Mouse (Mus musculus) intestine, postnatal 0 days (tissue): Measurements from ENCODE around the gene Paox. TPM values are rescaled to one million over a fixed set of nuclear protein-coding genes. Genes with fewer than 3 reads are reported as not detected.
A peak's percentile ranks its signal among the peaks of the same experiment; 100 is the strongest.

Source experiments
- ATAC-seq: fragments of 200-750 bp; cut with Nextera tagmentation; 2 replicates; pipeline ENCODE4 v1.8.0; 2017; ENCODE audit warnings: mild to moderate bottlenecking, moderate TSS enrichment, moderate library complexity
- H3K27ac ChIP-seq: fragments of 300-500 bp; sonication (generic); 2 replicates; pipeline ENCODE4 v1.5.1; 2014; ENCODE audit warnings: mild to moderate bottlenecking, low read depth, low read length, moderate library complexity
- H3K27me3 ChIP-seq: fragments of 300-500 bp; sonication (generic); replicated peaks from 2 replicates; pipeline ENCODE4 v1.6.1; 2014; ENCODE audit warnings: low read length, mixed read lengths; ENCODE audit not compliant: control insufficient read depth, insufficient read depth
- H3K36me3 ChIP-seq: fragments of 300-500 bp; sonication (generic); 2 replicates; pipeline ENCODE4 v1.6.1; 2014; ENCODE audit warnings: mild to moderate bottlenecking, moderate library complexity; ENCODE audit not compliant: control insufficient read depth, insufficient read depth
- H3K4me1 ChIP-seq: fragments of 300-500 bp; sonication (generic); replicated peaks from 2 replicates; pipeline ENCODE4 v1.6.1; 2014; ENCODE audit warnings: antibody characterized with exemption, low read length, mixed read lengths; ENCODE audit not compliant: control insufficient read depth, insufficient read depth
- H3K4me2 ChIP-seq: fragments of 300-500 bp; sonication (generic); replicated peaks from 2 replicates; pipeline ENCODE4 v1.6.1; 2014; ENCODE audit warnings: low read depth, mild to moderate bottlenecking, moderate library complexity
- H3K4me3 ChIP-seq: fragments of 300-500 bp; sonication (generic); 2 replicates; pipeline ENCODE4 v1.5.1; 2014; ENCODE audit warnings: low read depth, low read length
- H3K9ac ChIP-seq: fragments of 300-500 bp; sonication (generic); 2 replicates; pipeline ENCODE4 v1.6.1; 2014; ENCODE audit warnings: mild to moderate bottlenecking, low read depth, low read length
- H3K9me3 ChIP-seq: fragments of 300-500 bp; sonication (generic); 2 replicates; pipeline ENCODE4 v1.6.1; 2016; ENCODE audit warnings: mixed run types; ENCODE audit not compliant: control insufficient read depth
- CTCF ChIP-seq: sonication (generic); IDR thresholded peaks from 2 replicates; pipeline ENCODE4 v1.5.1; 2016; ENCODE audit warnings: low read depth, mild to moderate bottlenecking, control low read depth, antibody characterized with exemption, moderate library complexity
- WGBS: fragments of 180-500 bp; shearing (Covaris S2); extraction: QIAGEN DNeasy Blood & Tissue Kit; methylation state at CpG from one replicate; pipeline ENCODE4 v1.1.7; 2014; 5-methylcytosine and 5-hydroxymethylcytosine counted together
- polyA plus RNA-seq: library from polyadenylated mRNA; unstranded; fragments of >200 nt; fragmentation: Nextera tagmentation; extraction: Ambion mirVana; gene quantifications from 2 replicates; pipeline ENCODE4 v1.2.1, GENCODE M21; 2015

Gene Paox
- polyA plus RNA-seq, 1 experiment from 2014 or later = 25.8 TPM

GRCm38 (mm10) chr7:140096055-140096454 lies 19.5 kb upstream of the Paox start:
- peak overlapping the region; percentile 24; the same call in 1 of the 2 replicates for H3K4me2 ChIP-seq
- no peak overlapping the region for H3K9ac ChIP-seq
- H3K27me3 ChIP-seq = no peaks in the 10 kb centered on the region
- ATAC-seq = no peak
- H3K4me1 ChIP-seq = no peaks in the 10 kb centered on the region
- peaks cover 22% of the 10 kb centered on the region for H3K36me3 ChIP-seq
- 0 out of 2 replicates have a peak overlapping the region, but pooled peaks have one; percentile 28 for H3K27ac ChIP-seq
- H3K4me3 ChIP-seq = no peak overlapping the region
- TF ChIP-seq CTCF = no peak
- H3K9me3 ChIP-seq = no peaks in the 10 kb centered on the region

GRCm38 (mm10) chr7:140098466-140098865 lies 17.1 kb upstream of the Paox start:
- Histone ChIP-seq H3K36me3 (peaks cover 22% of the 10 kb centered on the region), H3K9ac (no peak overlapping the region), H3K4me1 (peaks cover 5% of the 10 kb centered on the region; the same call in 1 of the 2 replicates), H3K4me3 (no peak overlapping the region), H3K4me2 (no peak overlapping the region), H3K9me3 (no peaks in the 10 kb centered on the region), H3K27ac (no peak overlapping the region), H3K27me3 (no peaks in the 10 kb centered on the region)
- no peak for ATAC-seq
- no peak for TF ChIP-seq CTCF
- 84% methylated on average over 1 of the region's 1 CpGs for WGBS

GRCm38 (mm10) chr7:140101498-140101897 lies 14.1 kb upstream of the Paox start:
- ATAC-seq = peak; percentile 1; the same call in 1 of the 2 replicates
- WGBS = 76% methylated on average over 10 of the region's 10 CpGs
- Histone ChIP-seq H3K9ac (peak overlapping the region; percentile 35), H3K9me3 (no peaks in the 10 kb centered on the region), H3K36me3 (peaks cover 33% of the 10 kb centered on the region), H3K27me3 (no peaks in the 10 kb centered on the region), H3K4me1 (peaks cover 5% of the 10 kb centered on the region; the same call in 1 of the 2 replicates), H3K4me3 (peak overlapping the region; percentile 32), H3K4me2 (peak overlapping the region; percentile 63), H3K27ac (0 out of 2 replicates have a peak overlapping the region, but pooled peaks have one; percentile 76)
- no peak for TF ChIP-seq CTCF

- 0 out of 2 replicates have a peak, but pooled peaks have one; percentile 3 for TF ChIP-seq CTCF
- peak; percentile 94 for ATAC-seq
- Histone ChIP-seq H3K27me3 (no peaks in the 10 kb centered on the region), H3K9ac (peak within 1 kb of the TSS; percentile 35), H3K4me3 (peak within 1 kb of the TSS; percentile 32), H3K4me1 (peaks cover 5% of the 10 kb centered on the region; the same call in 1 of the 2 replicates), H3K27ac (peak within 1 kb of the TSS; percentile 76), H3K36me3 (peaks cover 31% of the 10 kb centered on the region), H3K4me2 (peak within 1 kb of the TSS; percentile 63), H3K9me3 (no peaks in the 10 kb centered on the region)
- 1% methylated on average over 30 of the region's 30 CpGs for WGBS
Measured at GRCm38 (mm10) chr7:140101993-140102860, 13.4 kb upstream of the Paox start, which contains the start of gene Fuom. TSS of gene Fuom (minus strand) at chr7:140102441.

GRCm38 (mm10) chr7:140104009-140104408 lies 11.6 kb upstream of the Paox start:
- H3K4me1 ChIP-seq = peaks cover 5% of the 10 kb centered on the region; the same call in 1 of the 2 replicates
- H3K9ac ChIP-seq = no peak overlapping the region
- H3K4me2 ChIP-seq = no peak overlapping the region
- H3K36me3 ChIP-seq = peaks cover 36% of the 10 kb centered on the region
- no peaks in the 10 kb centered on the region for H3K9me3 ChIP-seq
- H3K27me3 ChIP-seq = no peaks in the 10 kb centered on the region
- no peak for ATAC-seq
- H3K4me3 ChIP-seq = no peak overlapping the region
- H3K27ac ChIP-seq = no peak overlapping the region
- no peak for TF ChIP-seq CTCF
- 73% methylated on average over 4 of the region's 4 CpGs for WGBS

- Histone ChIP-seq H3K27me3 (no peaks in the 10 kb centered on the region), H3K9ac (no peak overlapping the region), H3K27ac (no peak overlapping the region), H3K9me3 (no peaks in the 10 kb centered on the region), H3K4me1 (no peaks in the 10 kb centered on the region), H3K4me2 (no peak overlapping the region), H3K36me3 (peaks cover 61% of the 10 kb centered on the region), H3K4me3 (no peak overlapping the region)
- ATAC-seq = no peak
- no peak for TF ChIP-seq CTCF
- 62% methylated on average over 3 of the region's 3 CpGs for WGBS
Measured at GRCm38 (mm10) chr7:140111943-140112342, 3.7 kb upstream of the Paox start.
